Mouse (Mus musculus) liver, embryonic 16.5 days (tissue): Measurements from ENCODE around the gene Plekhh3. TPM values are rescaled to one million over a fixed set of nuclear protein-coding genes. Genes with fewer than 3 reads are reported as not detected.

Experiments used
- ATAC-seq: fragments of 200-750 bp; cut with Nextera tagmentation; 2 replicates; pipeline ENCODE4 v1.8.0; 2017; ENCODE audit warnings: low read depth, mild to moderate bottlenecking, moderate number of reproducible peaks, moderate library complexity
- H3K27ac ChIP-seq: fragments of 300-500 bp; sonication (generic); 2 replicates; pipeline ENCODE4 v1.5.1; 2014; ENCODE audit warnings: mild to moderate bottlenecking, low read length
- H3K27me3 ChIP-seq: fragments of 300-500 bp; sonication (generic); 2 replicates; pipeline ENCODE4 v1.6.1; 2014; ENCODE audit warnings: low read depth, low read length, mixed read lengths; ENCODE audit not compliant: control insufficient read depth, insufficient read depth
- H3K36me3 ChIP-seq: fragments of 300-500 bp; sonication (generic); 2 replicates; pipeline ENCODE4 v1.6.1; 2014; ENCODE audit warnings: mild to moderate bottlenecking; ENCODE audit not compliant: control insufficient read depth, insufficient read depth
- H3K4me1 ChIP-seq: fragments of 300-500 bp; sonication (generic); 2 replicates; pipeline ENCODE4 v1.6.1; 2014; ENCODE audit warnings: low read depth, low read length, mixed read lengths; ENCODE audit not compliant: control insufficient read depth
- H3K4me2 ChIP-seq: fragments of 300-500 bp; sonication (generic); 2 replicates; pipeline ENCODE4 v1.6.1; 2014; ENCODE audit warnings: low read depth, low read length, mixed read lengths
- H3K4me3 ChIP-seq: fragments of 300-500 bp; sonication (generic); 2 replicates; pipeline ENCODE4 v1.5.1; 2014; ENCODE audit warnings: low read depth, mild to moderate bottlenecking, low read length
- H3K9ac ChIP-seq: fragments of 300-500 bp; sonication (generic); 2 replicates; pipeline ENCODE4 v1.6.1; 2014; ENCODE audit warnings: low read depth, low read length
- H3K9me3 ChIP-seq: fragments of 300-500 bp; sonication (generic); replicated peaks from 2 replicates; pipeline ENCODE4 v1.6.1; 2016; ENCODE audit warnings: low read length; ENCODE audit not compliant: control insufficient read depth
- WGBS: fragments of 180-500 bp; shearing (Covaris S2); extraction: QIAGEN DNeasy Blood & Tissue Kit; methylation state at CpG from one replicate; pipeline ENCODE4 v1.1.7; 2014; ENCODE audit not compliant: insufficient replicate concordance; 5-methylcytosine and 5-hydroxymethylcytosine counted together
- polyA plus RNA-seq: library from polyadenylated mRNA; unstranded; fragments of >200 nt; fragmentation: Nextera tagmentation; extraction: Ambion mirVana; gene quantifications from 2 replicates; pipeline ENCODE4 v1.2.1, GENCODE M21; 2015

The Plekhh3 gene
- polyA plus RNA-seq, 1 experiment from 2014 or later: 1.7 TPM

GRCm38 (mm10) chr11:101174851-101175628 lies 3.9 kb upstream of the Plekhh3 start, which contains the start of gene Ccr10:
Ccr10 (minus strand) TSS chr11:101175443.
- Histone ChIP-seq H3K9ac (peak within 1 kb of the TSS; percentile 35; the same call in 1 of the 2 replicates), H3K4me2 (peak within 1 kb of the TSS; percentile 68; the same call in 1 of the 2 replicates), H3K9me3 (no peaks in the 10 kb centered on the region), H3K4me1 (peaks cover 23% of the 10 kb centered on the region), H3K27me3 (peaks cover 93% of the 10 kb centered on the region), H3K27ac (no peak within 1 kb of the TSS), H3K36me3 (no peaks in the 10 kb centered on the region), H3K4me3 (peak within 1 kb of the TSS; percentile 43; the same call in 1 of the 2 replicates)
- WGBS: 22% methylated on average over 14 of the region's 14 CpGs
- ATAC-seq: no peak

- H3K27me3 ChIP-seq: peaks cover 99% of the 10 kb centered on the region
These were observed 3.2 kb upstream of the Plekhh3 start for GRCm38 (mm10) chr11:101174389-101174745.

GRCm38 (mm10) chr11:101173631-101174388 lies 2.7 kb upstream of the Plekhh3 start:
- 2% methylated on average over 61 of the region's 61 CpGs for WGBS
- H3K4me1 ChIP-seq: peaks cover 30% of the 10 kb centered on the region
- H3K9ac ChIP-seq: peak overlapping the region; percentile 35; the same call in 1 of the 2 replicates

More at GRCm38 (mm10) chr11:101174389-101174745, 3.2 kb upstream of the Plekhh3 start:
- Histone ChIP-seq H3K9me3 (no peaks in the 10 kb centered on the region), H3K4me3 (peak overlapping the region; percentile 43), H3K36me3 (no peaks in the 10 kb centered on the region), H3K4me2 (peak overlapping the region; percentile 68), H3K27ac (no peak overlapping the region), H3K9ac (peak overlapping the region; percentile 35; the same call in 1 of the 2 replicates), H3K4me1 (peaks cover 30% of the 10 kb centered on the region)
- ATAC-seq: no peak
- WGBS: 24% methylated on average over 9 of the region's 9 CpGs

GRCm38 (mm10) chr11:101173112-101173511 lies 2.0 kb upstream of the Plekhh3 start:
- H3K4me2 ChIP-seq: peak overlapping the region; percentile 68; the same call in 1 of the 2 replicates
- no peaks in the 10 kb centered on the region for H3K36me3 ChIP-seq
- 7% methylated on average over 11 of the region's 11 CpGs for WGBS
- H3K9me3 ChIP-seq: no peaks in the 10 kb centered on the region
- peaks cover 99% of the 10 kb centered on the region for H3K27me3 ChIP-seq
- H3K9ac ChIP-seq: no peak overlapping the region
- H3K27ac ChIP-seq: no peak overlapping the region
- no peak for ATAC-seq
- no peak overlapping the region for H3K4me3 ChIP-seq
- peaks cover 30% of the 10 kb centered on the region for H3K4me1 ChIP-seq

More at GRCm38 (mm10) chr11:101173631-101174388, 2.7 kb upstream of the Plekhh3 start:
- Histone ChIP-seq H3K27me3 (peaks cover 99% of the 10 kb centered on the region), H3K27ac (no peak overlapping the region), H3K36me3 (no peaks in the 10 kb centered on the region), H3K9me3 (no peaks in the 10 kb centered on the region), H3K4me3 (peak overlapping the region; percentile 43), H3K4me2 (peak overlapping the region; percentile 68)
- peak; percentile 37 for ATAC-seq

- H3K36me3 ChIP-seq: no peaks in the 10 kb centered on the region
- H3K4me1 ChIP-seq: peaks cover 30% of the 10 kb centered on the region
- peak overlapping the region; percentile 54 for H3K27ac ChIP-seq
- peaks cover 99% of the 10 kb centered on the region for H3K27me3 ChIP-seq
- no peak overlapping the region; the same call in 1 of the 2 replicates for H3K9ac ChIP-seq
- WGBS: 4% methylated on average over 5 of the region's 5 CpGs
- no peaks in the 10 kb centered on the region for H3K9me3 ChIP-seq
- ATAC-seq: no peak
- H3K4me2 ChIP-seq: peak overlapping the region; percentile 65
- H3K4me3 ChIP-seq: peak overlapping the region; percentile 55
These were observed 1.3 kb upstream of the Plekhh3 start for GRCm38 (mm10) chr11:101172434-101172815.

GRCm38 (mm10) chr11:101171721-101172433 lies 726 bp upstream of the Plekhh3 start:
- Histone ChIP-seq H3K36me3 (no peaks in the 10 kb centered on the region), H3K4me1 (peaks cover 30% of the 10 kb centered on the region), H3K27me3 (peaks cover 99% of the 10 kb centered on the region), H3K27ac (peak overlapping the region; percentile 54), H3K4me2 (peak overlapping the region; percentile 65), H3K4me3 (peak overlapping the region; percentile 55), H3K9ac (no peak overlapping the region; the same call in 1 of the 2 replicates), H3K9me3 (no peaks in the 10 kb centered on the region)
- WGBS: under 1% methylated on average over 31 of the region's 31 CpGs
- ATAC-seq: peak; percentile 43

GRCm38 (mm10) chr11:101170354-101170810 lies 769 bp downstream of the Plekhh3 start, which contains the start of gene Cntnap1:
Cntnap1 (plus strand) TSS chr11:101170523.
- Histone ChIP-seq H3K4me3 (peak within 1 kb of the TSS; percentile 55), H3K4me1 (peaks cover 31% of the 10 kb centered on the region), H3K36me3 (no peaks in the 10 kb centered on the region), H3K9ac (peak within 1 kb of the TSS; percentile 44), H3K4me2 (peak within 1 kb of the TSS; percentile 65), H3K27me3 (peaks cover 99% of the 10 kb centered on the region), H3K27ac (0 out of 2 replicates have a peak within 1 kb of the TSS, but pooled peaks have one; percentile 16), H3K9me3 (no peaks in the 10 kb centered on the region)
- no peak for ATAC-seq
- 2% methylated on average over 34 of the region's 35 CpGs for WGBS

- peaks cover 38% of the 10 kb centered on the region for H3K4me1 ChIP-seq
- no peak for ATAC-seq
- peaks cover 99% of the 10 kb centered on the region for H3K27me3 ChIP-seq
- peak overlapping the region; percentile 55 for H3K4me3 ChIP-seq
- H3K9ac ChIP-seq: no peak overlapping the region
- H3K9me3 ChIP-seq: no peaks in the 10 kb centered on the region
- no peaks in the 10 kb centered on the region for H3K36me3 ChIP-seq
- H3K27ac ChIP-seq: no peak overlapping the region
- WGBS: 10% methylated on average over 17 of the region's 17 CpGs
- peak overlapping the region; percentile 65 for H3K4me2 ChIP-seq
These were observed 1.6 kb downstream of the Plekhh3 start for GRCm38 (mm10) chr11:101169301-101170107.
